Comparison of ENCODE assay signal across 8 mouse cellular contexts in the genomic region with DNA sequence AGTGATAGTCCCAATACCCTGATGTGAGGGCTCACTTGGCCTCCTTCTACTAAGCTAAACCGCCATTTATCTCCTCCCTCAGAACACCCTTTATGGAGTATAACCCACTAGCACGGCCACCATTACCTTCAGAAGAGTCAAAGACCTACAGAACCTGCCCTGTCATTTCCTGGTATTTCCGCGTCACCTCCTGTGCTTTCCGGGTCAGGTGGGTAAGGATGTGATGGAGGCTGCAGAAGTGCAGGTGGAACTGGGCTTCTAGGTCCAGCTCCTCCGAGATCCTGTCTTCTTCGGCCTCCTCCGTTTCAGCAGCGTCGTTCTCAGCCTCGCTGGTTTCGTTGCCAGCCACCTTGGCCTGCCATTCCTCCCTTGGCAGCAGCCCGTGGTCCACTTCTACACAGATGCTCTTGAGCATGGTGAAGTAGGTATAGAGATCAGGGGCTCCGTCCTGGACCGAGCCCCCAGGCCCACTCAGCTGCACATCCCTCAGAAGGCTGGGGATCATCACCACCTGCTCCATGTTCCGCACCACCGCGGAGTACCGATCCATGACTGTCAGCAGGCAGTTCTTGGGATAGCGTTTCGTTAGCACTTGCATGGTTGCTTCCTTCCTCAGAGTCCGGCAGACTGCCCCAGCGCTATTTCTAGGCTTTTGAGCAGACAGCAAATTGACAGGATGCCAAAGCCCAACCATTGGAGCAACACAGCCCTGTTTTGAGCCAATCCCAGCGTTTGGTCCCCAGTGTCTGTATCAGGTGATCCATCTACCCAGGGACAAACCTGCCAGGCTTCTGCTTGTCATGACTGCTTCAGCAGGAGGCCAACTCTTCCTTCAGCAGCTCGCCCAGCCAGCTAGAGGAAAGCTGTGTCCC. TPM values are rescaled to one million over a fixed set of nuclear protein-coding genes. Genes with fewer than 3 reads are reported as not detected.
A peak's percentile ranks its signal among the peaks of the same experiment; 100 is the strongest.
DNase-seq lines count a peak whose midpoint lies in the region; ATAC-seq and TF ChIP-seq lines count a peak whose summit lies in the region.

Thrsp (minus strand) TSS at position 825 of the 872 bp plus-strand sequence.

- peak; percentile 63 to 83 for DNase-seq in frontal cortex, postnatal 36 days (ENCODE audit: low spot score in 2 of 2)
- DNase-seq in kidney, adult 2 months = peak; percentile 94
- peak; percentile 68 to 85 for DNase-seq in left cerebral cortex, postnatal 25 days (ENCODE audit: low spot score in 2 of 2)

- no peak for ATAC-seq in megakaryocyte, adult 5-6 weeks (ENCODE audit: poor library complexity, severe bottlenecking)
- ATAC-seq in megakaryocyte progenitor cell, adult 5-6 weeks (replicated peaks; ENCODE audit: poor library complexity) = no peak

- no peak for TF ChIP-seq POLR2A in bone marrow, adult 2 months (IDR thresholded peaks at IDR 0.05; ENCODE audit: borderline replicate concordance, control insufficient read depth, low read depth, low read length)
- no peak for TF ChIP-seq POLR2A in kidney, adult 2 months (IDR thresholded peaks at IDR 0.05; ENCODE audit: low read depth, low read length)
- no peak; the same call in 1 of the 2 replicates for TF ChIP-seq POLR2A in small intestine, adult 2 months (IDR thresholded peaks at IDR 0.05; ENCODE audit: low read depth, low read length)

- H3K36me3 ChIP-seq in megakaryocyte, embryonic 14.5 days (replicated peaks; ENCODE audit: low read length) = peaks cover 10% of the 10 kb centered on the region
- no peaks in the 10 kb centered on the region for H3K36me3 ChIP-seq in kidney, adult 2 months (ENCODE audit: control insufficient read depth, insufficient read depth, low read length)
- H3K36me3 ChIP-seq in small intestine, adult 2 months (ENCODE audit: control insufficient read depth, insufficient read depth, low read length) = peaks cover 1% of the 10 kb centered on the region; the same call in 1 of the 2 replicates

- peaks cover 34% of the 10 kb centered on the region for H3K27me3 ChIP-seq in megakaryocyte, embryonic 14.5 days (replicated peaks)
- no peaks in the 10 kb centered on the region for H3K27me3 ChIP-seq in kidney, adult 2 months (replicated peaks; ENCODE audit: control insufficient read depth, insufficient read depth, low read length)
- no peaks in the 10 kb centered on the region for H3K27me3 ChIP-seq in small intestine, adult 2 months (ENCODE audit: control insufficient read depth, insufficient read depth, low read length)

- 70% methylated on average over 25 of the region's 25 CpGs for WGBS in bone marrow, adult 2 months
- 47% methylated on average over 25 of the region's 25 CpGs for WGBS in kidney, adult 2 months
- 76% methylated on average over 25 of the region's 25 CpGs for WGBS in small intestine, adult 2 months

- intact Hi-C loops in left cerebral cortex, postnatal 25 days (cut with DNase I) = no loop called here

- H3K27ac ChIP-seq in bone marrow, adult 2 months (ENCODE audit: control insufficient read depth, insufficient read depth, low read depth, low read length, poor library complexity) = no peak within 1 kb of the TSS
- H3K27ac ChIP-seq in kidney, adult 2 months (ENCODE audit: insufficient read depth, low read depth, low read length) = peak within 1 kb of the TSS; percentile 33
- no peak within 1 kb of the TSS for H3K27ac ChIP-seq in small intestine, adult 2 months (ENCODE audit: insufficient read depth, low read depth, low read length)

- no peak for TF ChIP-seq CTCF in bone marrow, adult 2 months (IDR thresholded peaks at IDR 0.05; ENCODE audit: control insufficient read depth, insufficient read depth, low read length)
- TF ChIP-seq CTCF in kidney, adult 2 months (conservative IDR thresholded peaks at IDR 0.05; ENCODE audit: insufficient read depth, insufficient read length, low read depth, low read length) = no peak
- no peak for TF ChIP-seq CTCF in small intestine, adult 2 months (IDR thresholded peaks at IDR 0.05; ENCODE audit: extremely low read depth, insufficient read length, insufficient replicate concordance, low read depth, low read length)

- H3K4me1 ChIP-seq in megakaryocyte, embryonic 14.5 days = peaks cover 49% of the 10 kb centered on the region
- H3K4me1 ChIP-seq in bone marrow, adult 2 months (ENCODE audit: control insufficient read depth, insufficient read depth, low read length) = no peaks in the 10 kb centered on the region
- peaks cover 3% of the 10 kb centered on the region; the same call in 1 of the 2 replicates for H3K4me1 ChIP-seq in kidney, adult 2 months (ENCODE audit: control insufficient read depth, insufficient read depth, low read length)
- H3K4me1 ChIP-seq in small intestine, adult 2 months (ENCODE audit: control insufficient read depth, insufficient read depth, insufficient read length, low read length) = peaks cover 9% of the 10 kb centered on the region; the same call in 1 of the 2 replicates

- peak within 1 kb of the TSS; percentile 24 for H3K4me3 ChIP-seq in megakaryocyte, embryonic 14.5 days (replicated peaks)
- H3K4me3 ChIP-seq in bone marrow, adult 2 months (replicated peaks; ENCODE audit: control insufficient read depth, low read depth, low read length) = no peak within 1 kb of the TSS
- peak within 1 kb of the TSS; percentile 42 for H3K4me3 ChIP-seq in kidney, adult 2 months (ENCODE audit: insufficient read depth, low read depth, low read length)
- peak within 1 kb of the TSS; percentile 31 for H3K4me3 ChIP-seq in small intestine, adult 2 months (ENCODE audit: low read depth, low read length)

- H3K9me3 ChIP-seq in megakaryocyte, embryonic 14.5 days = no peaks in the 10 kb centered on the region

RNA-seq across cellular contexts. Expression of gene Thrsp, which starts in this region (rescaled TPM):
- polyA plus RNA-seq in megakaryocyte, embryonic 14.5 days (2012; ENCODE audit: insufficient read depth, low replicate concordance) = not detected in 2 replicates
- not detected in 2 replicates for total RNA-seq in megakaryocyte, adult 5-6 weeks (2015)
- total RNA-seq in megakaryocyte, adult 5-6 weeks (2017) = not detected in 2 replicates
- polyA plus RNA-seq in bone marrow, adult 2 months (2011; ENCODE audit: insufficient read depth, insufficient read length, low replicate concordance, missing spikeins) = 11.5 and 13.1 TPM in 2 replicates
- polyA plus RNA-seq in kidney, adult 2 months (2012; rRNA removed) = 225 and 246 TPM in 2 replicates
- total RNA-seq in left cerebral cortex, postnatal 25 days (2021) = 10 to 100 TPM; 16.0 to 20.0 TPM
- 2.8 and 4.2 TPM in 2 replicates for polyA plus RNA-seq in small intestine, adult 2 months (2012; rRNA removed)
- not detected in 2 replicates for total RNA-seq in megakaryocyte progenitor cell, adult 5-6 weeks (2015)
- not detected in 2 replicates for total RNA-seq in megakaryocyte progenitor cell, adult 5-6 weeks (2017)

Comparison
In these comparisons a context has a peak if more than half of its experiments do, and no peak if none do; other contexts are left out.
1. RNA of gene Thrsp (total RNA-seq): 16.0 to 20.0 TPM in left cerebral cortex, postnatal 25 days; not detected in megakaryocyte, adult 5-6 weeks and not detected in megakaryocyte progenitor cell, adult 5-6 weeks; every median in the first group is over 10 times any median in the second.
2. RNA of gene Thrsp (polyA plus RNA-seq): 225 to 246 TPM in kidney, adult 2 months; 11.5 to 13.1 TPM in bone marrow, adult 2 months, 2.8 to 4.2 TPM in small intestine, adult 2 months and not detected in megakaryocyte, embryonic 14.5 days; every median in the first group is over 10 times any median in the second.
3. Peak in every context shown above with its lines, with median percentiles within 50 percentile points of each other: DNase-seq.